Mouse (Mus musculus) stomach, postnatal 0 days (tissue): ENCODE results near the gene Gcfc2.

Source experiments
- CTCF ChIP-seq: IDR thresholded peaks from 2 replicates; pipeline ENCODE4 v1.5.1; 2016; ENCODE audit warnings: antibody characterized with exemption, low read depth, mild to moderate bottlenecking, moderate library complexity
- EP300 ChIP-seq: optimal IDR thresholded peaks from 2 replicates; pipeline ENCODE3; 2016; ENCODE audit warnings: antibody characterized with exemption

DNA sequence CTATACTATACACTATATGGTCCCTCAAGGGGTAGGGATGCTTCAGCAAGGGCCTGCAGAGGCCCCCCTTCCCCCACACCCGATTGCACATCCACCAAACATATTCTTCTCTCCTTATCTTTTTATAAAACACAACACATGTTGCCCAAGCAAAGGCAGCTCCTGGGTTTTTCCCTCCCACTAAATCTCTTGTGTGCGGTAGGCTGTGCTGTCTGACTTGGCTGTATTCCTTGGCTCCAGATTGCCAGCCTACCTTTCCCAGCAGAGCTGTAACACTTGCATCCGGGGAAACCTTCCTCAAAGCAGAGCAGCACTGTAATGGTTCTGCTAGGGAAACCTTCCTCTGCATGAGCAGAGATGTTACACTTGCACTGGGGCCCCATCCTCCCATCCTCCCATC, 11.3 kb upstream of the Gcfc2 start:
- TF ChIP-seq CTCF: no peak
- no peak for TF ChIP-seq EP300
